Mouse (Mus musculus): ENCODE data around the gene Dnajc30.

The Dnajc30 gene

GRCm38 (mm10) chr5:135109017-135109416, 45.0 kb downstream of the Dnajc30 start:
- no peak for DNase-seq (ENCODE audit: low spot score in 2 of 2)

DNA sequence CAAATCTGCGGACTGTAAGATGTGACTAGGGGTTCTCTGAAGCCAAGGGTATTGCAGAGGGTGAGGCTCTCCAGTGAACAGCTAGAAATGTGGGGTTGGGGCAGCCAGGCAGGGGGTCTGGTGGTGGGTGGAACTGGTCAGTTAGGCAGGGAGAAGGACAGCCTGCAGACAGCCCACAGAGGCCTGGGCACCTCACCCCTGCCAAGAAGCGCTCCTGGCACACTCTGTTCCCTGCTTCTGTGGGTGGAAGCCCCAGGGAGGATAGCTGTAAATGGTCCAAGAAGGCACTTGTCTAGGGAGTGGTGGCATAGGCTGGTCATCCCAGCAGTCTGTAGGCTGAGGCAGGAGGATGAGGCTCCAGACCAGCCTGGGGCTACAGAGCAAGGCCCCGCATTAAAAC, 45.4 kb downstream of the Dnajc30 start:
- DNase-seq (ENCODE audit: low spot score in 2 of 2), result no peak

DNA sequence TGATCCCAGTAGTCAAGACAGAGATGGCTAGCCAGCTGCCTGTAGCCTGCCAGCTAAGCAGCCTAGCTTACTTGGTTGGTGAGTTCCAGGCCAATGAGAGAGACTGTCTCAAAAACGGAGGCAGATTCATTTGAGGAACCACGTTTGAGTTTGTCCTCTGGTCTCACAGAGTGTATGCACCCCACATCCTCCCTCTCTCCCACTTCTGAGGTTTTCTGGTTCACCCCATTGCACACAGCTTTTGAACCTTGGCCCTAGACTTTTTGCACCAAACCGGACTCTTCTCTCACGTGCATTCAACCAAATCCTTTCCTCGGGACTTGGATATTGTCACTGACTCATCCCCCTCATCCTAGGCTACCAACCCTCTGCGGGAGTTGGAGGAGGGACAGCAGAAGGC, 46.0 kb downstream of the Dnajc30 start:
- DNase-seq (ENCODE audit: low spot score in 2 of 2), result no peak

DNA sequence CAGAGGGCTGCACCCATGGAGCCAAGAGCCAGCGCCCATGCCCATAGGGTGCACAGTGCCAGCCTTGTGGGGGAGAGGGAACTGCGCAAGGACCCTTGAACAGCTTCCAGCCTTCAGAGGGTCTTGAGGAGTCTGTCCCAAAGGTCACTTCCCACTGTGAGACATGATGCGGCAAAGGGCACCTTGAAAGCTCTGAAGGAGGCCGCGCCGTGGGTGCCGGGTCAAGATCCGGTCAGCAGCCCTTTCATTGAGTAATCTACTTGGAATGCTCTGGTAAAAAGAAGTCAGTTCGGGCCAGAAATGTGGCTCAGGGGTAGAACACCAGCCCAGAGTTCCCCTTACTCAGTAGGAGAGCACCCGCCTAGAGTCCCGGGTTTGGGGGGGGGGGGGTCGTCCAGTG, 49.8 kb downstream of the Dnajc30 start:
- DNase-seq (ENCODE audit: low spot score in 2 of 2), result no peak

DNA sequence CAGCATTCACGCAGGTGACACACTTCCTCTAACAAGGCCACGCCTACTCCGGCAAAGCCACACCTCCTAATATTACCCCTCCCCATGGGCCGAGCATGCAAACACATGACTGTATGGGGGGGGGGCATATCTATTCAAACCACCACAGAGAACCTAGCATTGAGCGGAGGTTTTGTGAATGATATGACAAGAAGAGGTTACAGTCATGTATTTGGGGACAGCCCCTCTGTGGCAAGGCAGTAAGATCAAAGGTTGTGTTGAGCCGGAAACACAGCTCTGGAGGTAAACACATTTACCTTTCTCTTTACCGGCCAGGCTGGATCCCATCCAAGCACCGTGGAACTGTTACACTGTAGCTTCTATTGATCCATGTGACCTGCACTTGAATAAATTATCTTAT, 51.2 kb downstream of the Dnajc30 start:
- no peak for DNase-seq (ENCODE audit: low spot score in 2 of 2)

Measured in spleen, postnatal 10 days (tissue).